In the genomic region with DNA sequence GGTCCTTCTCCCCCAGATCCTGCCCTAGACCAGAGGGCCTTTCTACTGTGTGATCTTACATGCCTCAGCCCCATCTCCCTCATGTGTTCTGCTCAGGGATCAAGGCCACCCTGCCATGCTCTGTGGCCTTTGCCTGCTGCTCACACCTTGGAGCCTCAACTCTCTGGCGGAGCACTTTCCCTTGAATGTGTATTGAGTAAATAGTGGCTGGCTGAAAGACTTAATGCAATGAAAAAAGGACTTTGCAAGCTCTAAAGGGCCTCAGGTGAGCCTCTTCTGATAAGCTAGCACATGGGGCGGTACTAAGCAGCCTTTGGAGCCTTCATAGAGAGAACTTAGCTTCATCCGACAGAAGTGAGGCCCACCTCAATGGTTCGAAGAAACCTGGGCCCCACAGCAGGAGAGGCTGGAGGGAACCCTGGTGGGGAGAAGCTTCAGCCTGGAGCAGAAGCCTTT, we compare ENCODE assay signal across 14 mouse cellular contexts. TPM values are rescaled to one million over a fixed set of nuclear protein-coding genes. Genes with fewer than 3 reads are reported as not detected.
DNase-seq lines count a peak whose midpoint lies in the region; ATAC-seq and TF ChIP-seq lines count a peak whose summit lies in the region.
"Had no signal": no experiment of that assay in that cellular context is flagged by ENCODE, and none has a peak within 500 bp of the region (broad histone marks: within the 10 kb centered on the region; RNA-seq: fewer than 3 reads in every experiment).

No protein-coding gene starts in this region.

- H3K4me3 ChIP-seq in heart, embryonic 10.5 days = no peak overlapping the region
- no peak overlapping the region for H3K4me3 ChIP-seq in lung, embryonic 16.5 days (ENCODE audit: low read length)
- no peak overlapping the region for H3K4me3 ChIP-seq in lung, adult 2 months (replicated peaks; ENCODE audit: extremely low read depth, low read depth, low read length)
- H3K4me3 ChIP-seq in stomach, embryonic 14.5 days (ENCODE audit: low read depth, low read length) = no peak overlapping the region
- no peak overlapping the region for H3K4me3 ChIP-seq in midbrain, embryonic 11.5 days (ENCODE audit: low read depth, low read length)
- H3K4me3 ChIP-seq: embryonic facial prominence, embryonic 13.5 days; forebrain, embryonic 12.5 days; hindbrain, embryonic 13.5 days had no signal

- peak overlapping the region; percentile 65; the same call in 1 of the 2 replicates for H3K27ac ChIP-seq in heart, embryonic 10.5 days
- no peak overlapping the region for H3K27ac ChIP-seq in lung, embryonic 16.5 days (ENCODE audit: low read length)
- H3K27ac ChIP-seq in stomach, embryonic 14.5 days (ENCODE audit: low read length) = no peak overlapping the region
- H3K27ac ChIP-seq in midbrain, embryonic 11.5 days (ENCODE audit: low read depth, low read length) = no peak overlapping the region
- H3K27ac ChIP-seq: embryonic facial prominence, embryonic 13.5 days; forebrain, embryonic 12.5 days; hindbrain, embryonic 13.5 days; hindbrain, postnatal 0 days had no signal

- no peak for TF ChIP-seq CTCF in lung, adult 2 months (IDR thresholded peaks at IDR 0.05; ENCODE audit: insufficient read depth, low read length)

- no peak overlapping the region for H3K4me2 ChIP-seq in lung, embryonic 16.5 days (ENCODE audit: low read depth, low read length)
- H3K4me2 ChIP-seq in stomach, embryonic 14.5 days (replicated peaks; ENCODE audit: low read depth, low read length) = no peak overlapping the region
- no peak overlapping the region for H3K4me2 ChIP-seq in midbrain, embryonic 11.5 days
- H3K4me2 ChIP-seq: embryonic facial prominence, embryonic 13.5 days; forebrain, embryonic 12.5 days; hindbrain, embryonic 13.5 days had no signal

- H3K9ac ChIP-seq in lung, embryonic 16.5 days (ENCODE audit: low read length) = no peak overlapping the region
- H3K9ac ChIP-seq in stomach, embryonic 14.5 days (replicated peaks; ENCODE audit: low read depth, low read length) = no peak overlapping the region
- H3K9ac ChIP-seq in midbrain, embryonic 11.5 days (ENCODE audit: low read length) = no peak overlapping the region
- H3K9ac ChIP-seq: embryonic facial prominence, embryonic 13.5 days; forebrain, embryonic 12.5 days; forebrain, postnatal 0 days; hindbrain, embryonic 13.5 days had no signal

- no peaks in the 10 kb centered on the region for H3K36me3 ChIP-seq in heart, embryonic 10.5 days
- H3K36me3 ChIP-seq in lung, embryonic 16.5 days (ENCODE audit: control insufficient read depth, insufficient read depth, low read length) = no peaks in the 10 kb centered on the region
- no peaks in the 10 kb centered on the region for H3K36me3 ChIP-seq in stomach, embryonic 14.5 days (ENCODE audit: control insufficient read depth, insufficient read depth, low read length)
- H3K36me3 ChIP-seq in midbrain, embryonic 11.5 days (ENCODE audit: control insufficient read depth, insufficient read depth, low read length) = no peaks in the 10 kb centered on the region
- H3K36me3 ChIP-seq: embryonic facial prominence, embryonic 13.5 days; forebrain, embryonic 12.5 days; hindbrain, embryonic 13.5 days had no signal

- WGBS in heart, embryonic 10.5 days = 77% methylated on average over 4 of the region's 4 CpGs
- WGBS in lung, embryonic 16.5 days = 60% methylated on average over 4 of the region's 4 CpGs
- WGBS in lung, adult 2 months = 78% methylated on average over 4 of the region's 4 CpGs
- 82% methylated on average over 4 of the region's 4 CpGs for WGBS in stomach, embryonic 14.5 days
- WGBS in midbrain, embryonic 11.5 days = 85% methylated on average over 4 of the region's 4 CpGs

- H3K9me3 ChIP-seq in heart, embryonic 10.5 days = no peaks in the 10 kb centered on the region
- H3K9me3 ChIP-seq in lung, embryonic 16.5 days (ENCODE audit: control insufficient read depth, low read length) = no peaks in the 10 kb centered on the region
- no peaks in the 10 kb centered on the region for H3K9me3 ChIP-seq in stomach, embryonic 14.5 days (ENCODE audit: control insufficient read depth, low read depth, low read length)
- no peaks in the 10 kb centered on the region for H3K9me3 ChIP-seq in midbrain, embryonic 11.5 days (ENCODE audit: control insufficient read depth, low read length)
- H3K9me3 ChIP-seq: embryonic facial prominence, embryonic 13.5 days; hindbrain, embryonic 13.5 days had no signal

- H3K4me1 ChIP-seq in heart, embryonic 10.5 days = peaks cover 59% of the 10 kb centered on the region
- no peaks in the 10 kb centered on the region; the same call in 1 of the 2 replicates for H3K4me1 ChIP-seq in lung, embryonic 16.5 days (replicated peaks; ENCODE audit: control insufficient read depth, insufficient read depth, low read length)
- H3K4me1 ChIP-seq in lung, adult 2 months (ENCODE audit: control insufficient read depth, insufficient read depth, low read length) = no peaks in the 10 kb centered on the region
- no peaks in the 10 kb centered on the region for H3K4me1 ChIP-seq in stomach, embryonic 14.5 days (ENCODE audit: control insufficient read depth, insufficient read depth, low read length)
- H3K4me1 ChIP-seq in midbrain, embryonic 11.5 days (ENCODE audit: control insufficient read depth, insufficient read depth, low read length) = no peaks in the 10 kb centered on the region
- H3K4me1 ChIP-seq: forebrain, embryonic 12.5 days had no signal

- no peaks in the 10 kb centered on the region for H3K27me3 ChIP-seq in heart, embryonic 10.5 days (ENCODE audit: insufficient read depth, poor library complexity, severe bottlenecking)
- H3K27me3 ChIP-seq in lung, embryonic 16.5 days (ENCODE audit: control insufficient read depth, insufficient read depth, low read depth, low read length) = no peaks in the 10 kb centered on the region
- no peaks in the 10 kb centered on the region for H3K27me3 ChIP-seq in stomach, embryonic 14.5 days (ENCODE audit: control insufficient read depth, insufficient read depth, low read length)
- H3K27me3 ChIP-seq in midbrain, embryonic 11.5 days (ENCODE audit: control insufficient read depth, insufficient read depth, low read length) = no peaks in the 10 kb centered on the region
- H3K27me3 ChIP-seq: embryonic facial prominence, embryonic 13.5 days; forebrain, embryonic 12.5 days had no signal

- TF ChIP-seq POLR2A in lung, adult 2 months (IDR thresholded peaks at IDR 0.05; ENCODE audit: borderline replicate concordance, extremely low read depth, low read depth, low read length) = no peak

- ATAC-seq in lung, embryonic 16.5 days (ENCODE audit: low read depth) = peak; percentile 44
- peak; percentile 49; the same call in 1 of the 2 replicates for ATAC-seq in stomach, embryonic 14.5 days (ENCODE audit: insufficient number of reproducible peaks, insufficient read depth, low FRiP score, low read depth)
- ATAC-seq in midbrain, embryonic 11.5 days (ENCODE audit: low FRiP score) = no peak
- ATAC-seq: forebrain, postnatal 0 days; hindbrain, postnatal 0 days had no signal

- no peak for DNase-seq in heart, embryonic 10.5 days (ENCODE audit: low spot score)
- DNase-seq in heart, adult 8-10 months (ENCODE audit: low spot score) = no peak
- DNase-seq in lung, adult 2 months = no peak
- no peak for DNase-seq in adrenal gland, adult (ENCODE audit: inconsistent age in 2 of 2, low spot score in 1 of 2)
- DNase-seq in midbrain, embryonic 11.5 days (ENCODE audit: low spot score, missing footprints) = no peak
- DNase-seq: adrenal gland, postnatal 14 days; forebrain, postnatal 0 days; gastrocnemius, postnatal 36 days had no signal

RNA-seq across cellular contexts. Expression of gene Dab2ip, which starts 9.7 kb away (rescaled TPM):
- polyA plus RNA-seq in heart, embryonic 10.5 days (2016; fragmentation: Nextera tagmentation; extraction: Ambion mirVana) = 47.6 and 49.0 TPM in 2 replicates
- total RNA-seq in heart, adult 8-10 months (2022) = 10 to 100 TPM; 41.4 to 47.5 (median 46.5) TPM
- 30.9 and 34.2 TPM in 2 replicates for polyA plus RNA-seq in lung, embryonic 16.5 days (2015; fragmentation: Nextera tagmentation; extraction: Ambion mirVana)
- polyA plus RNA-seq in lung, adult 2 months (2012; rRNA removed) = 113 and 132 TPM in 2 replicates
- polyA plus RNA-seq in stomach, embryonic 14.5 days (2014; fragmentation: Nextera tagmentation; extraction: Ambion mirVana) = 44.8 and 49.7 TPM in 2 replicates
- polyA plus RNA-seq in midbrain, embryonic 11.5 days (2014; fragmentation: Nextera tagmentation; extraction: Ambion mirVana) = 32.6 and 42.3 TPM in 2 replicates
